Mouse (Mus musculus): ENCODE measurements around the gene Nnat.

GRCm38 (mm10) chr2:157566260-157566952, 6.5 kb downstream of the Nnat start:
- TF ChIP-seq CTCF (IDR thresholded peaks at IDR 0.05; ENCODE audit: borderline replicate concordance, extremely low read depth, insufficient read depth, insufficient read length) (no peak), POLR2A (IDR thresholded peaks at IDR 0.05; ENCODE audit: borderline replicate concordance, extremely low read depth, insufficient read depth, insufficient read length, poor library complexity, severe bottlenecking) (peak; percentile 66; the same call in 1 of the 2 replicates)
